Mouse (Mus musculus): ENCODE data around the gene Ank2. TPM values are rescaled to one million over a fixed set of nuclear protein-coding genes. Genes with fewer than 3 reads are reported as not detected.

Ank2 gene
- total and polyA plus RNA-seq, 2 experiments, result 1.2 to 5.6 TPM

DNA sequence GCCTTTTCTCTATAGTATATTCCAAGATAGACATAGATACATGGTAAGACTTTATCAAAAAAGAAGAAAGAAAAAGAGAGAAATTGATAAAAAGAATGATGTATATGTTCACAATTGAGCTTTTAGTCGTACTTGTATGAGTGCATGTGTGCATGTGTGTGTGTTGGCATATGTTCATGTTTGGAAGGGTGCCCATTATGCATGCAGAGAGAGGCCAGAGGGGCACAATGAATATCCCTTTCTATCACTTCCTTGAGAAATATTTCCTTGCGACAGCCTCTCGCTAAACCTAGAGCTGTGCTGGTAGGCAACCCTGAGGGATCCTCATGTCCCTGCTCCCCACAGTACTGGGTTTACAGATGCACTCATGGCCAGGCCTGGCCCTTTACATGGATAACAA lies 341.4 kb downstream of the Ank2 start:
- Histone ChIP-seq H3K27me3 (ENCODE audit: control insufficient read depth, insufficient read depth, low read length) (peaks cover 5% of the 10 kb centered on the region; the same call in 1 of the 2 replicates), H3K4me1 (ENCODE audit: control insufficient read depth, insufficient read depth, low read length) (peaks cover 12% of the 10 kb centered on the region), H3K36me3 (ENCODE audit: control insufficient read depth, insufficient read depth, low read length) (no peaks in the 10 kb centered on the region), H3K79me2 (ENCODE audit: control insufficient read depth, insufficient read depth, low read length) (no peaks in the 10 kb centered on the region), H3K4me3 (ENCODE audit: insufficient read depth, low read depth, low read length) (no peak overlapping the region), H3K27ac (replicated peaks; ENCODE audit: insufficient read depth, low read depth, low read length) (no peak overlapping the region), H3K9ac (ENCODE audit: low read depth, low read length) (no peak overlapping the region)
- DNase-seq (ENCODE audit: extremely low read depth, low read depth, low spot score), result no peak
- WGBS, result 90% methylated on average over 3 of the region's 3 CpGs
- TF ChIP-seq CTCF (IDR thresholded peaks at IDR 0.05; ENCODE audit: low read depth, low read length) (no peak), POLR2A (IDR thresholded peaks at IDR 0.05; ENCODE audit: extremely low read depth, insufficient read depth, low read length) (no peak)

GRCm38 (mm10) chr3:127156080-127156479 lies 343.1 kb downstream of the Ank2 start:
- no peak overlapping the region for H3K27ac ChIP-seq (replicated peaks; ENCODE audit: insufficient read depth, low read depth, low read length)
- no peak for DNase-seq (ENCODE audit: extremely low read depth, low read depth, low spot score)
- WGBS, result 66% methylated on average over 9 of the region's 9 CpGs

DNA sequence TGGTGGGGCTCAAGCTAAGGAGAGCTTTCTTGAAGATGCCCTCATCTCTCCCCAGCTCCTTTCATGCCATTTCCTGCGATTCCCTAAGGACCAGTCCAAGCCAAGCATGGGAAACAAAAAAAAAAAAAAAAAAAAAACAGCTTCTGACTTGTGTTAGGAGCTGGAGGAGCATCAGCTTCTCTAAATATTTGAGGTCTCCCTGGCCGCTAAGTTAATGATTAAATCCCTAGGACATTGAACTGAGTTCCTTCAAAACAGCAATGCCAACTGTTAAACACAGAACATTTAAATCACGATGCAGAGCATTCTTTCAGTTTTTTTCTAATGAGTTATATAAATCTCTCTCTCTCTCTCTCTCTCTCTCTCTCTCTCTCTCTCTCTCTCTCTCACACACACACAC lies 345.3 kb downstream of the Ank2 start:
- no peak overlapping the region for H3K4me3 ChIP-seq (ENCODE audit: insufficient read depth, low read depth, low read length)
- WGBS, result 13% methylated on average over 3 of the region's 3 CpGs
- no peaks in the 10 kb centered on the region for H3K79me2 ChIP-seq (ENCODE audit: control insufficient read depth, insufficient read depth, low read length)
- H3K4me1 ChIP-seq (ENCODE audit: control insufficient read depth, insufficient read depth, low read length), result peaks cover 5% of the 10 kb centered on the region
- TF ChIP-seq POLR2A (IDR thresholded peaks at IDR 0.05; ENCODE audit: extremely low read depth, insufficient read depth, low read length) (no peak), CTCF (IDR thresholded peaks at IDR 0.05; ENCODE audit: low read depth, low read length) (no peak)
- no peaks in the 10 kb centered on the region for H3K36me3 ChIP-seq (ENCODE audit: control insufficient read depth, insufficient read depth, low read length)
- H3K27me3 ChIP-seq (ENCODE audit: control insufficient read depth, insufficient read depth, low read length), result no peaks in the 10 kb centered on the region
- H3K27ac ChIP-seq (replicated peaks; ENCODE audit: insufficient read depth, low read depth, low read length), result peak overlapping the region; percentile 60
- no peak overlapping the region for H3K9ac ChIP-seq (ENCODE audit: low read depth, low read length)
- peak; percentile 96 for DNase-seq (ENCODE audit: extremely low read depth, low read depth, low spot score)

More at GRCm38 (mm10) chr3:127156080-127156479, 343.1 kb downstream of the Ank2 start:
- H3K9ac ChIP-seq (ENCODE audit: low read depth, low read length), result no peak overlapping the region
- H3K79me2 ChIP-seq (ENCODE audit: control insufficient read depth, insufficient read depth, low read length), result no peaks in the 10 kb centered on the region
- peaks cover 5% of the 10 kb centered on the region for H3K4me1 ChIP-seq (ENCODE audit: control insufficient read depth, insufficient read depth, low read length)
- no peak for TF ChIP-seq CTCF (IDR thresholded peaks at IDR 0.05; ENCODE audit: low read depth, low read length)
- TF ChIP-seq POLR2A (IDR thresholded peaks at IDR 0.05; ENCODE audit: extremely low read depth, insufficient read depth, low read length), result no peak
- no peak overlapping the region for H3K4me3 ChIP-seq (ENCODE audit: insufficient read depth, low read depth, low read length)
- 0 out of 2 replicates have a peak, but pooled peaks cover 2% of the 10 kb centered on the region for H3K27me3 ChIP-seq (ENCODE audit: control insufficient read depth, insufficient read depth, low read length)
- no peaks in the 10 kb centered on the region for H3K36me3 ChIP-seq (ENCODE audit: control insufficient read depth, insufficient read depth, low read length)

DNA sequence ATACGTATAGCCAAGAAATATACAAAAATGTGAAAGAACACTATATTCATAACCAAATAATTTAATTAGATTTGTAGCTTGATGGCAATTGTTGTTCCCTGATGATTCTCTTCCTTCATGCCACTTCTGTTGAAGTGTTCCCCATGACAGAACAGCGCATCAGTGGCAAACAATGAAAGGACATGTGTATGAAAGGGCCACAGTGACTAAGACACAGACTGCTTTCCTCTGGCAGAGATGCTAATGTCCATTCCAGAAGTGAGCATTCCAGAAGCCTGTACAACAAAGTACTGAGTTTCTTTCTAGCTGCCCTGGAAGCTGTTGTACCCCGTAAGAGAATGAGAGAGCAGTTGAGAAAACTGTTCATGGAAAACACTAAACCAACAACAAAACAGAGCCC lies 345.7 kb downstream of the Ank2 start:
- no peaks in the 10 kb centered on the region for H3K27me3 ChIP-seq (ENCODE audit: control insufficient read depth, insufficient read depth, low read length)
- no peaks in the 10 kb centered on the region for H3K79me2 ChIP-seq (ENCODE audit: control insufficient read depth, insufficient read depth, low read length)
- H3K4me1 ChIP-seq (ENCODE audit: control insufficient read depth, insufficient read depth, low read length), result peaks cover 5% of the 10 kb centered on the region
- TF ChIP-seq POLR2A (IDR thresholded peaks at IDR 0.05; ENCODE audit: extremely low read depth, insufficient read depth, low read length) (no peak), CTCF (IDR thresholded peaks at IDR 0.05; ENCODE audit: low read depth, low read length) (no peak)
- 73% methylated on average over 3 of the region's 3 CpGs for WGBS
- peak overlapping the region; percentile 60 for H3K27ac ChIP-seq (replicated peaks; ENCODE audit: insufficient read depth, low read depth, low read length)
- H3K9ac ChIP-seq (ENCODE audit: low read depth, low read length), result no peak overlapping the region
- H3K4me3 ChIP-seq (ENCODE audit: insufficient read depth, low read depth, low read length), result no peak overlapping the region
- DNase-seq (ENCODE audit: extremely low read depth, low read depth, low spot score), result no peak
- no peaks in the 10 kb centered on the region for H3K36me3 ChIP-seq (ENCODE audit: control insufficient read depth, insufficient read depth, low read length)

- no peak for TF ChIP-seq POLR2A (IDR thresholded peaks at IDR 0.05; ENCODE audit: extremely low read depth, insufficient read depth, low read length)
- no peak for TF ChIP-seq CTCF (IDR thresholded peaks at IDR 0.05; ENCODE audit: low read depth, low read length)
- Histone ChIP-seq H3K27me3 (ENCODE audit: control insufficient read depth, insufficient read depth, low read length) (no peaks in the 10 kb centered on the region), H3K79me2 (ENCODE audit: control insufficient read depth, insufficient read depth, low read length) (no peaks in the 10 kb centered on the region), H3K4me1 (ENCODE audit: control insufficient read depth, insufficient read depth, low read length) (peaks cover 3% of the 10 kb centered on the region), H3K36me3 (ENCODE audit: control insufficient read depth, insufficient read depth, low read length) (no peaks in the 10 kb centered on the region), H3K9ac (ENCODE audit: low read depth, low read length) (no peak overlapping the region), H3K27ac (replicated peaks; ENCODE audit: insufficient read depth, low read depth, low read length) (no peak overlapping the region), H3K4me3 (ENCODE audit: insufficient read depth, low read depth, low read length) (no peak overlapping the region)
- no peak for DNase-seq (ENCODE audit: extremely low read depth, low read depth, low spot score)
- WGBS, result 88% methylated on average over 3 of the region's 3 CpGs
These were observed 350.5 kb downstream of the Ank2 start for GRCm38 (mm10) chr3:127148648-127149047.

DNA sequence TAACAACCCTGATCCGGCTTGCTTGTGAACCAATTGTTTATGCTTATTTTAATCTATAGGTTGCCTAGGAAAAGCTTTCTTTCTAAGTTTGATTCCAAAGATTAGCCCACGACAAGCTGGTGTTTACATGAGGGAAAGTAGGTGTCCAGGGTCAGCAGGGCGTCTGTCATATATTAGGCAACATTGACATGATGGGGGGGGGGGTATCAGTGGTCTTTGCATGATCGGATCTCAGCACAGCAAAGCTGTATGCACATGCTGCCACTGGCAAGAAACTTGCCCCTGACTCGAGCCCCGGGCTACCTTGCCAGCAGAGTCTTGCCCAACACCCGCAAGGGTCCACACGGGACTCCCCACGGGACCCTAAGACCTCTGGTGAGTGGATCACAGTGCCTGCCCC lies 358.6 kb downstream of the Ank2 start:
- DNase-seq (ENCODE audit: extremely low read depth, low read depth, low spot score), result no peak
- WGBS, result 80% methylated on average over 9 of the region's 9 CpGs
- TF ChIP-seq POLR2A (IDR thresholded peaks at IDR 0.05; ENCODE audit: extremely low read depth, insufficient read depth, low read length) (no peak), CTCF (IDR thresholded peaks at IDR 0.05; ENCODE audit: low read depth, low read length) (no peak)
- H3K4me1 ChIP-seq (ENCODE audit: control insufficient read depth, insufficient read depth, low read length), result no peaks in the 10 kb centered on the region
- no peaks in the 10 kb centered on the region for H3K79me2 ChIP-seq (ENCODE audit: control insufficient read depth, insufficient read depth, low read length)
- H3K9ac ChIP-seq (ENCODE audit: low read depth, low read length), result no peak overlapping the region
- no peaks in the 10 kb centered on the region for H3K36me3 ChIP-seq (ENCODE audit: control insufficient read depth, insufficient read depth, low read length)
- no peaks in the 10 kb centered on the region for H3K27me3 ChIP-seq (ENCODE audit: control insufficient read depth, insufficient read depth, low read length)
- no peak overlapping the region for H3K4me3 ChIP-seq (ENCODE audit: insufficient read depth, low read depth, low read length)
- no peak overlapping the region for H3K27ac ChIP-seq (replicated peaks; ENCODE audit: insufficient read depth, low read depth, low read length)

Data from liver, adult 2 months (tissue).